Mouse (Mus musculus) forebrain, postnatal 0 days (tissue): Measurements from ENCODE around the gene Tspo. TPM values are rescaled to one million over a fixed set of nuclear protein-coding genes. Genes with fewer than 3 reads are reported as not detected.
A peak's percentile ranks its signal among the peaks of the same experiment; 100 is the strongest.

ENCODE experiments used
- ATAC-seq: fragments of 200-750 bp; cut with Nextera tagmentation; 2 replicates; pipeline ENCODE4 v1.8.0; 2017; ENCODE audit warnings: mild to moderate bottlenecking, moderate library complexity
- DNase-seq: peaks from one replicate; pipeline ENCODE4 v3.0.0-alpha.2; 2015
- H3K27ac ChIP-seq: fragments of 300-500 bp; sonication (generic); 2 replicates; pipeline ENCODE4 v1.5.1; 2014; ENCODE audit warnings: low read depth, mild to moderate bottlenecking, antibody characterized with exemption, low read length, moderate library complexity, mixed read lengths
- H3K27me3 ChIP-seq: fragments of 300-500 bp; sonication (generic); 2 replicates; pipeline ENCODE4 v1.6.1; 2014; ENCODE audit warnings: mild to moderate bottlenecking, low read length, mixed read lengths; ENCODE audit not compliant: insufficient read depth
- H3K36me3 ChIP-seq: fragments of 300-500 bp; sonication (generic); 2 replicates; pipeline ENCODE4 v1.6.1; 2014; ENCODE audit warnings: mild to moderate bottlenecking, moderate library complexity; ENCODE audit not compliant: insufficient read depth
- H3K4me1 ChIP-seq: fragments of 300-500 bp; sonication (generic); 2 replicates; pipeline ENCODE4 v1.6.1; 2014; ENCODE audit warnings: antibody characterized with exemption; ENCODE audit not compliant: insufficient read depth
- H3K4me2 ChIP-seq: fragments of 300-500 bp; sonication (generic); 2 replicates; pipeline ENCODE4 v1.6.1; 2014; ENCODE audit warnings: low read depth, mild to moderate bottlenecking, moderate library complexity
- H3K4me3 ChIP-seq: fragments of 300-500 bp; sonication (generic); 2 replicates; pipeline ENCODE4 v1.5.1; 2014; ENCODE audit warnings: low read depth, low read length, mixed read lengths
- H3K9ac ChIP-seq: fragments of 300-500 bp; sonication (generic); 2 replicates; pipeline ENCODE4 v1.6.1; 2014; ENCODE audit warnings: mild to moderate bottlenecking
- H3K9me3 ChIP-seq: fragments of 300-500 bp; sonication (generic); 2 replicates; pipeline ENCODE4 v1.6.1; 2016; ENCODE audit warnings: low read length
- CTCF ChIP-seq: sonication (generic); IDR thresholded peaks from 2 replicates; pipeline ENCODE4 v1.5.1; 2016; ENCODE audit warnings: antibody characterized with exemption, control low read depth, low read depth
- WGBS: fragments of 180-500 bp; shearing (Covaris S2); extraction: QIAGEN DNeasy Blood & Tissue Kit; methylation state at CpG from one replicate; pipeline ENCODE4 v1.1.7; 2014; 5-methylcytosine and 5-hydroxymethylcytosine counted together
- polyA plus RNA-seq: library from polyadenylated mRNA; unstranded; fragments of >200 nt; fragmentation: Nextera tagmentation; extraction: Ambion mirVana; gene quantifications from 2 replicates; pipeline ENCODE4 v1.2.1, GENCODE M21; 2015
- total RNA-seq: library from RNA; depleted of rRNA; stranded (reverse); fragments of >200 nt; gene quantifications from 2 replicates; pipeline ENCODE4 v1.2.3, GENCODE M21; 2014

The Tspo gene
- total and polyA plus RNA-seq, 2 experiments from 2014 or later: 5.7 to 15.3 TPM

GRCm38 (mm10) chr15:83593189-83593585 lies 29.8 kb downstream of the Tspo start:
- no peaks in the 10 kb centered on the region for H3K9me3 ChIP-seq
- H3K4me1 ChIP-seq: peaks cover 16% of the 10 kb centered on the region; the same call in 1 of the 2 replicates
- no peak overlapping the region for H3K4me3 ChIP-seq
- H3K27ac ChIP-seq: no peak overlapping the region
- H3K4me2 ChIP-seq: peak overlapping the region; percentile 83
- H3K27me3 ChIP-seq: no peaks in the 10 kb centered on the region
- peaks cover 10% of the 10 kb centered on the region; the same call in 1 of the 2 replicates for H3K36me3 ChIP-seq
- DNase-seq: no peak
- no peak for ATAC-seq
- no peak for TF ChIP-seq CTCF
- no peak overlapping the region for H3K9ac ChIP-seq

DNA sequence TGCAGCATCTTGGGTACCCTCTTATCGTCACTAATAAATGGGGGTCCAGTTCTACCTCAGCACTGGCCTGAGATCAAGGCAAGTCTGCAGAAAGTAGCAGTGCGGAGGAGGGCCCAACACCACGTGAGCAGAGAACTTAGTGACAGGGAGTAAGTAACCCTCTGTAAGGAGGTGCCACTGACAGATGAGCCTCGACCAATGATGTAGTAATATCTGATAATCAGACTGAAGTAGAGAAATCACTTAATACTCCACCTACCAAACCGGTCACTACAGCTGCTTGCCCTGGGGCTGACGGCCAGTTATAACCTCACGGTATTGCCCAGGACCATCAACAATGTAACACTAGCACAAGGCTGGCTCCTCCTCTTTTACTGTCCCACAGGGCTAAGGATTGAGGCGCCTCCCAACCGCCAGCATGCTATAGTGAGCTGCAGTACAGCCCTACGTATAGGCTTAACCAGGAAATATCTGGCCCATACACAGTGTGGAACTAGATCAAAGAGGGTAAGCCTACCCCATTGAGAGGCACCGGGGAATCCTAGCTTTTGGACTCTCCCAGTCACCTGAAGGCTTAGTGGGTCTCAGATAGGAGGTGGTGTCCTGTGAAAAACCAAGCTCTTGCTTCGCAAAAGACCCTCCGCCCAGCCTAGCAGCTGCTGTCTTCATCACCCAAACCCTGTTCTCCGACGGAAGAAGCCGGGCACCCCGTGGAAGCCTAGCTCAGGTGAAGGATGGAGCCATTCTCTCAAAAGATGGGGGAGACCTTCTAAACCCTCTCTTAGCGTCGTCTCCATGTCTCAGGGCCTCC lies 30.5 kb downstream of the Tspo start:
- WGBS: 9% methylated on average over 19 of the region's 19 CpGs
- Histone ChIP-seq H3K4me1 (peaks cover 16% of the 10 kb centered on the region; the same call in 1 of the 2 replicates), H3K27me3 (no peaks in the 10 kb centered on the region), H3K9ac (peak overlapping the region; percentile 73), H3K36me3 (0 out of 2 replicates have a peak, but pooled peaks cover 7% of the 10 kb centered on the region), H3K9me3 (no peaks in the 10 kb centered on the region), H3K4me3 (peak overlapping the region; percentile 64), H3K27ac (peak overlapping the region; percentile 78; the same call in 1 of the 2 replicates), H3K4me2 (peak overlapping the region; percentile 83)
- DNase-seq (peak; percentile 41), ATAC-seq (peak; percentile 16; the same call in 1 of the 2 replicates)
- TF ChIP-seq CTCF: no peak

DNA sequence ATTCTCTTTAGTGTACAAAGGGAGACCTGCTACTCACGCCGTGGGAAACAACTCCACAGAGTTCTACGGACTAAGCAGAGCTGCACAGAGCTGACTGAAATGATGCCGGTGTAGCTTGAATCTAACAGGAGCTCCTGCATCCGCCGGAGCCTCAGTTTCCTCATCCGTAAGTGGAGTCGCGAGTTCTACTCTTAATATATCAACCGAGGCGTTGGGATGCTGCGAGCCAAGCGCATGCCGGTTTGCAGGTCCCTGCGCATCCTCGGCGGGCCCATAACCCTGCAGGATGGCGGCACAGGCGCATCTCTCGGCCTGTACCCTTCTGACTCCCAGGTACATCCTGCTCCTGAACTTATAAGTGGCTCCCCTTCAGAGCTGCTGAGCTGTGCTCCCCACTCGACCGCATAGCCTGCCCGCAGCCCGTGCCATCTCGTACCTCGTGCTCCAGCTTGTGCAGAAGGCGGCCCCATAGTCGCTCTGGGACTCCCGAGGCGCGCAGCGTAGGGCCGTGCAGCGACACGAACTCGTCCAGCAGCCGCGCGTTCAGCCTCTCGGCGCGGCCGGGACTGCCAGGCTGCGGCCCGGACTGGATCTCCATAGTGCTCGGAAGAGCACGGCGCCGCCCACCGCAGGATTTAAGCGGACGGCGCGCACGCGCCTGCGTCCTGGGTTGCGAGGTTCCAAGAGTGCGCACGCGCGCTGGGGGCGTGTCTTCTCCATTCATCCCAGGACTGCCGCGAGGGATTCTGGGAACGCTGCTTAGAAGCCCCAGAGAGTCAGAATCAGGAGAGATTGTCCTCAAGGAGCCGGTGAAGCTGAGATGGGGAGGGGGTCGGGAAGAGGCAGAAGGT lies 31.3 kb downstream of the Tspo start, which contains the start of gene Ttll12:
TSS of gene Ttll12 (minus strand) at position 645 of the 851 bp plus-strand sequence.
- peak within 1 kb of the TSS; percentile 73 for H3K9ac ChIP-seq
- H3K9me3 ChIP-seq: no peaks in the 10 kb centered on the region
- TF ChIP-seq CTCF: peak; percentile 34
- ATAC-seq (peak; percentile 98), DNase-seq (peak; percentile 99)
- peak within 1 kb of the TSS; percentile 64 for H3K4me3 ChIP-seq
- H3K27me3 ChIP-seq: no peaks in the 10 kb centered on the region
- 1% methylated on average over 68 of the region's 68 CpGs for WGBS
- 0 out of 2 replicates have a peak, but pooled peaks cover 7% of the 10 kb centered on the region for H3K36me3 ChIP-seq
- peak within 1 kb of the TSS; percentile 83 for H3K4me2 ChIP-seq
- H3K27ac ChIP-seq: peak within 1 kb of the TSS; percentile 78
- peaks cover 16% of the 10 kb centered on the region; the same call in 1 of the 2 replicates for H3K4me1 ChIP-seq

GRCm38 (mm10) chr15:83595364-83595711 lies 31.9 kb downstream of the Tspo start:
- H3K27ac ChIP-seq: peak overlapping the region; percentile 35; the same call in 1 of the 2 replicates
- no peak; the same call in 1 of the 2 replicates for ATAC-seq
- peaks cover 16% of the 10 kb centered on the region; the same call in 1 of the 2 replicates for H3K4me1 ChIP-seq
- no peaks in the 10 kb centered on the region for H3K9me3 ChIP-seq
- H3K4me3 ChIP-seq: peak overlapping the region; percentile 64
- no peaks in the 10 kb centered on the region for H3K27me3 ChIP-seq
- peak overlapping the region; percentile 83 for H3K4me2 ChIP-seq
- TF ChIP-seq CTCF: no peak
- 0 out of 2 replicates have a peak, but pooled peaks cover 7% of the 10 kb centered on the region for H3K36me3 ChIP-seq
- WGBS: 36% methylated on average over 7 of the region's 7 CpGs
- DNase-seq: no peak
- peak overlapping the region; percentile 73 for H3K9ac ChIP-seq

- 95% methylated on average over 4 of the region's 4 CpGs for WGBS
- no peak for TF ChIP-seq CTCF
Observed at GRCm38 (mm10) chr15:83596833-83597232, 33.4 kb downstream of the Tspo start.

GRCm38 (mm10) chr15:83601185-83601584 lies 37.8 kb downstream of the Tspo start:
- no peak overlapping the region for H3K4me2 ChIP-seq
- no peaks in the 10 kb centered on the region for H3K36me3 ChIP-seq
- no peaks in the 10 kb centered on the region for H3K27me3 ChIP-seq
- H3K4me3 ChIP-seq: no peak overlapping the region
- no peaks in the 10 kb centered on the region for H3K9me3 ChIP-seq
- no peak overlapping the region for H3K9ac ChIP-seq
- H3K4me1 ChIP-seq: no peaks in the 10 kb centered on the region
- TF ChIP-seq CTCF: no peak
- DNase-seq (no peak), ATAC-seq (no peak)
- H3K27ac ChIP-seq: no peak overlapping the region
- WGBS: 75% methylated on average over 4 of the region's 4 CpGs

More at GRCm38 (mm10) chr15:83596833-83597232, 33.4 kb downstream of the Tspo start:
- peaks cover 16% of the 10 kb centered on the region; the same call in 1 of the 2 replicates for H3K4me1 ChIP-seq
- no peak overlapping the region for H3K27ac ChIP-seq
- H3K27me3 ChIP-seq: no peaks in the 10 kb centered on the region
- H3K4me2 ChIP-seq: no peak overlapping the region
- no peaks in the 10 kb centered on the region for H3K9me3 ChIP-seq
- H3K9ac ChIP-seq: no peak overlapping the region
- DNase-seq (no peak), ATAC-seq (no peak)
- H3K36me3 ChIP-seq: no peaks in the 10 kb centered on the region
- no peak overlapping the region for H3K4me3 ChIP-seq
